Mouse (Mus musculus) 416B (cell line): ENCODE data around the gene Tpo.

ENCODE experiments used
- DNase-seq: peaks from one replicate; pipeline ENCODE4 v3.0.0; 2011; ENCODE audit warnings: low read depth

The Tpo gene

GRCm38 (mm10) chr12:30076316-30076715 lies 56.1 kb downstream of the Tpo start:
- DNase-seq: no peak

GRCm38 (mm10) chr12:30069321-30069720 lies 63.1 kb downstream of the Tpo start:
- DNase-seq: no peak

- no peak for DNase-seq
Measured at GRCm38 (mm10) chr12:30067806-30068205, 64.6 kb downstream of the Tpo start.

GRCm38 (mm10) chr12:30062118-30062505 lies 70.3 kb downstream of the Tpo start:
- DNase-seq: no peak

- no peak for DNase-seq
Measured at GRCm38 (mm10) chr12:30061503-30062117, 70.8 kb downstream of the Tpo start.

GRCm38 (mm10) chr12:30058044-30058443 lies 74.4 kb downstream of the Tpo start:
- DNase-seq: no peak

- DNase-seq: no peak
Measured at GRCm38 (mm10) chr12:30054761-30055540, 77.5 kb downstream of the Tpo start.

GRCm38 (mm10) chr12:30050235-30050634 lies 82.2 kb downstream of the Tpo start:
- no peak for DNase-seq

GRCm38 (mm10) chr12:30049818-30050217 lies 82.6 kb downstream of the Tpo start:
- peak; percentile 13 for DNase-seq

- no peak for DNase-seq
Measured at GRCm38 (mm10) chr12:30048848-30049247, 83.6 kb downstream of the Tpo start.

GRCm38 (mm10) chr12:30040150-30040549 lies 92.3 kb downstream of the Tpo start:
- peak; percentile 24 for DNase-seq

GRCm38 (mm10) chr12:30039565-30039964 lies 92.9 kb downstream of the Tpo start:
- DNase-seq: peak; percentile 40

GRCm38 (mm10) chr12:30036569-30037055 lies 95.8 kb downstream of the Tpo start:
- DNase-seq: no peak

GRCm38 (mm10) chr12:30035841-30036568 lies 96.4 kb downstream of the Tpo start:
- DNase-seq: no peak

- no peak for DNase-seq
Measured at GRCm38 (mm10) chr12:30035406-30035805, 97.0 kb downstream of the Tpo start.

GRCm38 (mm10) chr12:30034681-30035080 lies 97.7 kb downstream of the Tpo start:
- DNase-seq: no peak

- no peak for DNase-seq
Measured at GRCm38 (mm10) chr12:30030571-30030970, 101.9 kb downstream of the Tpo start.

- DNase-seq: no peak
Measured at GRCm38 (mm10) chr12:30029111-30029510, 103.3 kb downstream of the Tpo start.

- no peak for DNase-seq
Measured at GRCm38 (mm10) chr12:30027721-30028340, 104.6 kb downstream of the Tpo start.

GRCm38 (mm10) chr12:30024264-30024825 lies 108.1 kb downstream of the Tpo start:
- DNase-seq: no peak

GRCm38 (mm10) chr12:30023491-30023890 lies 108.9 kb downstream of the Tpo start:
- no peak for DNase-seq

GRCm38 (mm10) chr12:30020447-30020846 lies 112.0 kb downstream of the Tpo start:
- DNase-seq: no peak
